Mouse (Mus musculus): Measurements from ENCODE around the gene Inpp5d. TPM values are rescaled to one million over a fixed set of nuclear protein-coding genes. Genes with fewer than 3 reads are reported as not detected.

Gene Inpp5d
- total and polyA plus RNA-seq, 2 experiments from 2014 or later, result 3.0 to 25.4 TPM

DNA sequence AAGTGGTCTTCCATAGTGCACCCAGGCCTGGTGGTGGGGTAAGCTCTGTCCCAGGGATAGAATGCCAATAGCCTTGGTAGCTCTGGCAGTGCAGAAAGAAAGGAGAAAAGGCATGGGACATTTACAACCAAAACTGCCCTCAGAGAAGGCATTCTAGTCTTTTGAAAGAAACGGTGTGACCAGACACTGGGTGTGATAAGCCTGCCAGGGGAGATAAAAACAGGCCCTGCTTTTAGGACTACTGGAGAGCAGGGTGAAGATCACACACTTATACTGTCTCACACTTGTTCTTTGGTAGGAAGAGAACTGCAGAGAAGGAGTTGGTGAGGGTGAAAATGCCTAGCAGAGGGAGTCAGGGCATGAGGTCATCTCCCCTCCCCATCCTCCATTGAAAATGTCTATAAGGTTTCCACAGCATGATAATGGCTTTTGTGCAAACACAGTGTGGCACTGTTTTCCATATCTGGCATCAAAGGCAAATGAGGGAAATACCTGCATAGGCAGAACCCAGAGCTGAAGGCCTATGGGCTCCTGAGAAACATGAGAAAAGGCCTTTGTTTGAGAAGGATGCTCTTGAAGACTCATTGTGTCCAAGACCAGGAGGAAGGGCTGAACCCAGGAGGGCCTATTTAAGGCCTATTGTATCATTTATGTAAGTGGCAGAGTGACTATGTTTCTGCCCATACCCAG, 4.0 kb downstream of the Inpp5d start:
- DNase-seq, result no peak

DNA sequence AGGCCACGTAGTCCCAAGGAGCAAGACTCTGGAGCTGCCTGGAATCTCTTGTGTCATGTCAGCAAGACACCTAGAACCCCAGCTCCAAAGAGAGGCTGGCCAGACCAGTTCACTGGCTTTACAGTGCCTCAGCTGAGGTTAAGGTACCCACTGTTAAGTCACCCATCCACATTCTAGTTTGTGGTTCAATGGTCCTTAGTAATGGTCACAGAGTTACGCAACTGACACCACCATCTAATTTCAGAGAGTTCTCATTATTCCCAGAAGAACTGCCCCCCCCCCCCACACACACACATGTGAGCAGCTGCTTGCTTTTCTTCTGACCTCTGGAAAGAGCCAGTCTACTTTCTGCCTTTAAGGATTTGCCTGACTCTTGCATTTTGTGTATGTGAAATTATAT, 4.7 kb downstream of the Inpp5d start:
- TF ChIP-seq CTCF (IDR thresholded peaks at IDR 0.05; ENCODE audit: low read depth), result no peak
- Histone ChIP-seq H3K9ac (no peak overlapping the region), H3K4me2 (ENCODE audit: low read depth) (no peak overlapping the region), H3K4me1 (ENCODE audit: insufficient read depth) (no peaks in the 10 kb centered on the region), H3K4me3 (ENCODE audit: low read depth, low read length) (no peak overlapping the region), H3K27ac (ENCODE audit: low read depth, low read length) (no peak overlapping the region), H3K36me3 (ENCODE audit: insufficient read depth) (no peaks in the 10 kb centered on the region), H3K9me3 (ENCODE audit: low read length) (no peaks in the 10 kb centered on the region), H3K27me3 (ENCODE audit: insufficient read depth, low read length) (no peaks in the 10 kb centered on the region)
- DNase-seq (no peak), ATAC-seq (no peak)
- 78% methylated on average over 2 of the region's 2 CpGs for WGBS

More for the DNA sequence above, 4.0 kb downstream of the Inpp5d start:
- Histone ChIP-seq H3K9me3 (ENCODE audit: low read length) (no peaks in the 10 kb centered on the region), H3K9ac (no peak overlapping the region), H3K27me3 (ENCODE audit: insufficient read depth, low read length) (no peaks in the 10 kb centered on the region), H3K36me3 (ENCODE audit: insufficient read depth) (no peaks in the 10 kb centered on the region), H3K4me2 (ENCODE audit: low read depth) (no peak overlapping the region), H3K4me3 (ENCODE audit: low read depth, low read length) (no peak overlapping the region), H3K4me1 (ENCODE audit: insufficient read depth) (no peaks in the 10 kb centered on the region), H3K27ac (ENCODE audit: low read depth, low read length) (no peak overlapping the region)
- 84% methylated on average over 1 of the region's 1 CpGs for WGBS
- ATAC-seq, result no peak
- TF ChIP-seq CTCF (IDR thresholded peaks at IDR 0.05; ENCODE audit: low read depth), result no peak

- H3K9me3 ChIP-seq (ENCODE audit: low read length), result no peaks in the 10 kb centered on the region
- H3K36me3 ChIP-seq (ENCODE audit: insufficient read depth), result no peaks in the 10 kb centered on the region
- no peak overlapping the region for H3K4me2 ChIP-seq (ENCODE audit: low read depth)
- H3K27ac ChIP-seq (ENCODE audit: low read depth, low read length), result no peak overlapping the region
- H3K4me3 ChIP-seq (ENCODE audit: low read depth, low read length), result no peak overlapping the region
- no peak for TF ChIP-seq CTCF (IDR thresholded peaks at IDR 0.05; ENCODE audit: low read depth)
- no peak overlapping the region for H3K9ac ChIP-seq
- DNase-seq, result no peak
- no peaks in the 10 kb centered on the region for H3K4me1 ChIP-seq (ENCODE audit: insufficient read depth)
- no peak for ATAC-seq
- no peaks in the 10 kb centered on the region for H3K27me3 ChIP-seq (ENCODE audit: insufficient read depth, low read length)
- 84% methylated on average over 6 of the region's 6 CpGs for WGBS
Observed at GRCm38 (mm10) chr1:87625254-87626025, 5.3 kb downstream of the Inpp5d start.

DNA sequence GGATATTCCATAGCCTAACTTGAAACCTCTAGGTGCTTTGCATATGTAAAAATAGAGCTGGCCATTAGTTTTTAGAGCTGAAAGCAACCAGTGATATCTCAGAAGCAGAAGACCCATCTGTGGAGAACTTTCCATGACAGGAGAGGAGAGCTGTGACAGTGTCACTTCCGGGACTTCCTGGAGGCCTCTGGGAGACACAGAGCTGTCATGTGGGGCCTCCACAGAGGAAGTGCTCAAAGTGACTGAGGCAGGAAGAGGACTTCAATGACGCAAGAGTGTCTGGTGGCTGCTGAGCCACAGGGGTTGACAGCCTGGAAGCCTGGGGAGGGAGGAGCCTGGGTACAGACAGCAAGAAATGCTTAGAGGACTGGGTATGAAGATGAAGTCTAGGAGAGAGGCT, 6.2 kb downstream of the Inpp5d start:
- Histone ChIP-seq H3K4me3 (ENCODE audit: low read depth, low read length) (no peak overlapping the region), H3K9ac (no peak overlapping the region), H3K27ac (ENCODE audit: low read depth, low read length) (no peak overlapping the region), H3K4me2 (ENCODE audit: low read depth) (no peak overlapping the region), H3K9me3 (ENCODE audit: low read length) (no peaks in the 10 kb centered on the region), H3K4me1 (ENCODE audit: insufficient read depth) (no peaks in the 10 kb centered on the region), H3K27me3 (ENCODE audit: insufficient read depth, low read length) (no peaks in the 10 kb centered on the region), H3K36me3 (ENCODE audit: insufficient read depth) (no peaks in the 10 kb centered on the region)
- no peak for TF ChIP-seq CTCF (IDR thresholded peaks at IDR 0.05; ENCODE audit: low read depth)
- no peak for DNase-seq
- no peak for ATAC-seq
- 72% methylated on average over 2 of the region's 2 CpGs for WGBS

DNA sequence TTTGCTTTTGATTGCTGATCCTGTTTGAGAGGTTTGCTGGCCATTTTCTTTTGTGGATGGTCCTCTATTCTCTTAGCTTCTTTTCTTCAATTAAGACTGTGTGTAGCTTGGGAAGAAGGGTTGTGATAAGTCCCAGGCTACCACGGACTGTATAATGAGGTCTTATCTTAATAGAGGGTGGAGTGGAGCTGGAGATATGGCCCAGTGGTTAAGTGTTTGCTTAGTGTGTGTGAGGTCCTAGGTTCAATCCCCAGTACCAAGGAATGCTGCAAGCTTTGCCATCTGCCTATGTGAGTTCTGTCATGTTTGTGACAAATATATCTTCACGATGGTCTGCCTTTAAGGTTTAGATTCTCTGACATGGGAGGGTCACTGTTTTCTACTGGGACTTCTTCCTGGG, 8.0 kb downstream of the Inpp5d start:
- Histone ChIP-seq H3K4me3 (ENCODE audit: low read depth, low read length) (no peak overlapping the region), H3K4me1 (ENCODE audit: insufficient read depth) (no peaks in the 10 kb centered on the region), H3K27ac (ENCODE audit: low read depth, low read length) (no peak overlapping the region), H3K9me3 (ENCODE audit: low read length) (no peaks in the 10 kb centered on the region), H3K36me3 (ENCODE audit: insufficient read depth) (no peaks in the 10 kb centered on the region), H3K27me3 (ENCODE audit: insufficient read depth, low read length) (no peaks in the 10 kb centered on the region), H3K9ac (no peak overlapping the region), H3K4me2 (ENCODE audit: low read depth) (no peak overlapping the region)
- 74% methylated on average over 2 of the region's 2 CpGs for WGBS
- no peak for DNase-seq
- no peak for ATAC-seq
- TF ChIP-seq CTCF (IDR thresholded peaks at IDR 0.05; ENCODE audit: low read depth), result no peak

DNA sequence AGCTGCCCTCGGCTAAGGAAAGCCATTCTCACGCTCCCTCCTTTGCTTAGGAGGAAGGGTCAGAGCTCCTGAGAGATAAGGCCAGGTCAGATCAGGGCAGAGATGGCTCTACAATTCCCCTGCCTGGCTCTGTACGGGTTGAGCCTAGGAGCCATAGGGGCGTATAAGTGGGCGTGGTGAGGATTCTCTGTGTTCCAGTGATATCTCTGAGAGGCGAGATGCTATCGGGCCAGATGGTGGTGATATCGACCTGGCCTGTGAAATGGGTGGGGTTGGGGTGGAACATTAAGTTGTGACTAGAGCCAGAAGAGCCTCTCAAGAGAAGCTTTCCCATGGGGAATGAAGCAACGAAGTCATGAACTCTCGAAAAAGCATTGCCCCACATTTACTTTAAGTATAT, 11.5 kb downstream of the Inpp5d start:
- Histone ChIP-seq H3K36me3 (ENCODE audit: insufficient read depth) (no peaks in the 10 kb centered on the region), H3K27ac (ENCODE audit: low read depth, low read length) (no peak overlapping the region), H3K27me3 (ENCODE audit: insufficient read depth, low read length) (no peaks in the 10 kb centered on the region), H3K4me1 (ENCODE audit: insufficient read depth) (no peaks in the 10 kb centered on the region), H3K4me3 (ENCODE audit: low read depth, low read length) (no peak overlapping the region), H3K9ac (no peak overlapping the region), H3K4me2 (ENCODE audit: low read depth) (no peak overlapping the region), H3K9me3 (ENCODE audit: low read length) (no peaks in the 10 kb centered on the region)
- 89% methylated on average over 10 of the region's 10 CpGs for WGBS
- DNase-seq, result no peak
- ATAC-seq, result no peak
- no peak for TF ChIP-seq CTCF (IDR thresholded peaks at IDR 0.05; ENCODE audit: low read depth)

DNA sequence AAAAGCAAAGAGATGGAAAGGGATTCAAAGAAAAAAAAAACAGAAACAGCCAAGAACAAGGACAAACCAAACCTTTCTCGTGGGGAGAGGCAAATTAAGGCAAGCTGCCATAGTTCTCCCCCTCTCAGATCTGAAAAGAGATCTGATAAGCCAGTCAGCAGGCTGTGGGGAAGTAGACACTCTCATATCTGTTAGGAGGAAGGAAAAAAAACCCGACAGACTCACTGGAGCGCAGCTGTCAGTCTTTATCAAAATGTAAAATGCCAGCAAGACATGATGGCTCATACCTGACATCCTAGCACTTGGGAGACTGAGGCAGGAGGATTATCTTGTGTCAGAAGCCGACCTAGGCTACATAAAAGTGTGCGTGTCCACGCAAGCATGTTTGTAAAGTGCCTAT, 12.1 kb downstream of the Inpp5d start:
- Histone ChIP-seq H3K4me1 (ENCODE audit: insufficient read depth) (no peaks in the 10 kb centered on the region), H3K9ac (no peak overlapping the region), H3K4me2 (ENCODE audit: low read depth) (no peak overlapping the region), H3K9me3 (ENCODE audit: low read length) (no peaks in the 10 kb centered on the region), H3K27ac (ENCODE audit: low read depth, low read length) (no peak overlapping the region), H3K27me3 (ENCODE audit: insufficient read depth, low read length) (no peaks in the 10 kb centered on the region), H3K36me3 (ENCODE audit: insufficient read depth) (no peaks in the 10 kb centered on the region), H3K4me3 (ENCODE audit: low read depth, low read length) (no peak overlapping the region)
- no peak for ATAC-seq
- no peak for TF ChIP-seq CTCF (IDR thresholded peaks at IDR 0.05; ENCODE audit: low read depth)
- 76% methylated on average over 6 of the region's 6 CpGs for WGBS
- no peak for DNase-seq
